Mouse (Mus musculus) hindbrain, postnatal 0 days (tissue): Measurements from ENCODE around the gene Nt5dc1. TPM values are rescaled to one million over a fixed set of nuclear protein-coding genes. Genes with fewer than 3 reads are reported as not detected.
"Not testable (repeated sequence)": the region's sequence is repeated elsewhere in the genome, so short reads cannot be mapped to it uniquely, and the experiment has no call there.

ENCODE experiments used
- ATAC-seq: fragments of 200-750 bp; cut with Nextera tagmentation; 2 replicates; pipeline ENCODE4 v1.8.0; 2017; ENCODE audit warnings: mild to moderate bottlenecking, moderate TSS enrichment, moderate library complexity
- DNase-seq: peaks from one replicate; pipeline ENCODE4 v3.0.0-alpha.2; 2015; ENCODE audit warnings: low spot score
- H3K27ac ChIP-seq: fragments of 300-500 bp; sonication (generic); 2 replicates; pipeline ENCODE4 v1.5.1; 2014; ENCODE audit warnings: mild to moderate bottlenecking
- H3K27me3 ChIP-seq: fragments of 300-500 bp; sonication (generic); 2 replicates; pipeline ENCODE4 v1.6.1; 2014; ENCODE audit warnings: low read length, mixed read lengths; ENCODE audit not compliant: insufficient read depth
- H3K36me3 ChIP-seq: fragments of 300-500 bp; sonication (generic); 2 replicates; pipeline ENCODE4 v1.6.1; 2014; ENCODE audit warnings: low read length, mixed read lengths; ENCODE audit not compliant: insufficient read depth
- H3K4me1 ChIP-seq: fragments of 300-500 bp; sonication (generic); 2 replicates; pipeline ENCODE4 v1.6.1; 2014; ENCODE audit warnings: antibody characterized with exemption, low read length, mixed read lengths; ENCODE audit not compliant: insufficient read depth
- H3K4me2 ChIP-seq: fragments of 300-500 bp; sonication (generic); 2 replicates; pipeline ENCODE4 v1.6.1; 2014; ENCODE audit warnings: low read depth, mild to moderate bottlenecking, low read length, moderate library complexity, mixed read lengths
- H3K4me3 ChIP-seq: fragments of 300-500 bp; sonication (generic); 2 replicates; pipeline ENCODE4 v1.5.1; 2014; ENCODE audit warnings: low read length
- H3K9ac ChIP-seq: fragments of 300-500 bp; sonication (generic); replicated peaks from 2 replicates; pipeline ENCODE4 v1.6.1; 2014; ENCODE audit warnings: mild to moderate bottlenecking, low read length, moderate library complexity, mixed read lengths
- H3K9me3 ChIP-seq: fragments of 300-500 bp; sonication (generic); 2 replicates; pipeline ENCODE4 v1.6.1; 2016; ENCODE audit warnings: low read length, mixed read lengths
- CTCF ChIP-seq: IDR thresholded peaks from 2 replicates; pipeline ENCODE4 v1.5.1; 2016; ENCODE audit warnings: antibody characterized with exemption, control low read depth, low read depth
- WGBS: fragments of 180-500 bp; shearing (Covaris S2); extraction: QIAGEN DNeasy Blood & Tissue Kit; methylation state at CpG from one replicate; pipeline ENCODE4 v1.1.7; 2014; 5-methylcytosine and 5-hydroxymethylcytosine counted together
- polyA plus RNA-seq: library from polyadenylated mRNA; unstranded; fragments of >200 nt; fragmentation: Nextera tagmentation; extraction: Ambion mirVana; gene quantifications from 2 replicates; pipeline ENCODE4 v1.2.1, GENCODE M21; 2015
- total RNA-seq: library from RNA; depleted of rRNA; stranded (reverse); fragments of >200 nt; gene quantifications from 2 replicates; pipeline ENCODE4 v1.2.3, GENCODE M21; 2014

Nt5dc1 gene
- total and polyA plus RNA-seq, 2 experiments from 2014 or later, result 2.0 to 3.9 TPM

- WGBS, result 16% methylated on average over 14 of the region's 14 CpGs
- H3K9me3 ChIP-seq, result no peaks in the 10 kb centered on the region
- DNase-seq, result peak; percentile 51
Observed at GRCm38 (mm10) chr10:34281211-34281961, 137.0 kb downstream of the Nt5dc1 start.

DNA sequence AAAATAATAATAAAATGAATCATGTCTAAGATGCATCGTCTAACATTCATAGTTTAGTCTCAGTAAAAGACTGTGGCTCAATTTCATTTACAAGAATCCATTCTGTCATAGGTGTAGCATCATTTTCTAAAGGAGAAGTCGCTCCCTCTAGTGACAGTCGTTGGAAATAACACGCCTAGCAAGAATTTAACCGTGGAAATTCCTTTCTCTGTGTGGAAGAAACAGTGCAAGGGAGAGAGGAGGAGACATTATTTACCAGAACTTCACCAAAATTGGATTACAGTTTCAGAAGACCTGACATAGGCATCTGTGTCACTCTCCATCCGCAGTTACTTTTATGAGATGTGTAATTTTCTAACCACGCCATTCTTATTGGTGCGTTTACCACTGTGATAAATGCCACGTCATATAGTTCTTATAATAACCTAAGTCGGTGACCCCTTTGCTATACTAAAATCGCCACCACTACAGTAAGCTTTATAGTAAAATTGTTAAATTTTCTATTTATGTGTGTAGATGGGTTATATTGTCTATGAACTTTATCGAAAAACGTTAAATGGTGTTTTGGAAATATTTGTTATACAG, 137.7 kb downstream of the Nt5dc1 start:
- Histone ChIP-seq H3K4me1 (0 out of 2 replicates have a peak, but pooled peaks cover 6% of the 10 kb centered on the region), H3K27ac (no peak overlapping the region), H3K36me3 (no peaks in the 10 kb centered on the region), H3K9me3 (no peaks in the 10 kb centered on the region), H3K27me3 (no peaks in the 10 kb centered on the region), H3K4me3 (peak overlapping the region; percentile 23), H3K4me2 (peak overlapping the region; percentile 87), H3K9ac (no peak overlapping the region)
- peak; percentile 91 for DNase-seq
- 22% methylated on average over 13 of the region's 13 CpGs for WGBS
- 0 out of 2 replicates have a peak, but pooled peaks have one; percentile 8 for ATAC-seq
- TF ChIP-seq CTCF, result peak; percentile 83

More at GRCm38 (mm10) chr10:34281211-34281961, 137.0 kb downstream of the Nt5dc1 start:
- no peaks in the 10 kb centered on the region for H3K27me3 ChIP-seq
- 0 out of 2 replicates have a peak, but pooled peaks cover 6% of the 10 kb centered on the region for H3K4me1 ChIP-seq
- no peak for ATAC-seq
- no peaks in the 10 kb centered on the region for H3K36me3 ChIP-seq
- H3K4me3 ChIP-seq, result peak overlapping the region; percentile 79
- no peak for TF ChIP-seq CTCF
- H3K4me2 ChIP-seq, result peak overlapping the region; percentile 87
- peak overlapping the region; percentile 80 for H3K27ac ChIP-seq
- peak overlapping the region; percentile 95 for H3K9ac ChIP-seq

DNA sequence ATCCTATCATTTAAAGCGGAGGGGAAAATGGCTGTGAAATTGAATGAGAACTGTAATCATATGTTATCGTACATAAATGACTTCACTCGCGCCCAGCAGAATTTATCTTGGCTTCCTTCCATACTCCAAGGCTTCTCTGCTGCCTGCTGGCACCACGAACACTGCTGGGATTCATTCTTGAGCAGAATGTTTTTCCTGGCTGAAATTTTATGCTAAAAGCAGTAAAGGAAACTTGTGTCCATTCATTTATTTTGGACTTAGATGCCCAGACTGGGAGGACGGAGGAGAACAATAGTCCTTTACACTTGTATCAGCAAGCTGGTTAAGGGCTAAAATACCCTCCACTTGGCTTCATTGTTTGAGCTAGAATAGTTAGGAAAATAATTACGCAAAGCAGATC, 146.7 kb downstream of the Nt5dc1 start:
- Histone ChIP-seq H3K9ac (no peak overlapping the region), H3K36me3 (no peaks in the 10 kb centered on the region), H3K4me1 (no peaks in the 10 kb centered on the region), H3K27ac (no peak overlapping the region), H3K4me3 (no peak overlapping the region), H3K27me3 (no peaks in the 10 kb centered on the region), H3K9me3 (no peaks in the 10 kb centered on the region), H3K4me2 (0 out of 2 replicates have a peak overlapping the region, but pooled peaks have one; percentile 28)
- TF ChIP-seq CTCF, result no peak
- ATAC-seq, result peak; percentile 47; the same call in 1 of the 2 replicates
- DNase-seq, result peak; percentile 65
- 29% methylated on average over 7 of the region's 7 CpGs for WGBS

GRCm38 (mm10) chr10:34267312-34268070, 150.9 kb downstream of the Nt5dc1 start:
- DNase-seq, result no peak
- no peaks in the 10 kb centered on the region for H3K4me1 ChIP-seq
- H3K27me3 ChIP-seq, result no peaks in the 10 kb centered on the region
- TF ChIP-seq CTCF, result no peak
- H3K9ac ChIP-seq, result no peak overlapping the region
- WGBS, result 71% methylated on average over 5 of the region's 5 CpGs
- ATAC-seq, result no peak
- no peaks in the 10 kb centered on the region for H3K9me3 ChIP-seq
- H3K27ac ChIP-seq, result no peak overlapping the region
- H3K4me2 ChIP-seq, result no peak overlapping the region
- H3K4me3 ChIP-seq, result no peak overlapping the region
- H3K36me3 ChIP-seq, result no peaks in the 10 kb centered on the region

DNA sequence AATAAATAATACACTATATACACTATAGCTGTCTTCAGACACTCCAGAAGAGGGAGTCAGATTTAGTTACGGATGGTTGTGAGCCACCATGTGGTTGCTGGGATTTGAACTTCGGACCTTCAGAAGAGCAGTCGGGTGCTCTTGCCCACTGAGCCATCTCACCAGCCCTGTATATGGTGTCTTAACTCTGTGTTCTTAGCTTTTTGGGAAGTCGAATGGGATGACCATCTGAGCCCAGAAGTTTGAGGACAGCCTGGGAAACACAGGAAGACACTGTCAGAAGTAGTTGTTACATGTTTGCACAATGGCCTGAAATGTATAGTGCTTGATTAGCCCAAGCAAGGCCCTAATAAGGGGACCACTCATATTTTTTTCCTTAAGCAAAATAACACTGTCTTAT, 153.2 kb downstream of the Nt5dc1 start:
- WGBS, result 86% methylated on average over 4 of the region's 4 CpGs
- no peak for TF ChIP-seq CTCF

GRCm38 (mm10) chr10:34252833-34253232, 165.5 kb downstream of the Nt5dc1 start:
- DNase-seq, H3K4me1 ChIP-seq, H3K9me3 ChIP-seq, H3K27me3 ChIP-seq, ATAC-seq, H3K9ac ChIP-seq, H3K36me3 ChIP-seq, H3K4me2 ChIP-seq, H3K27ac ChIP-seq, H3K4me3 ChIP-seq: not testable (repeated sequence)
- WGBS, result 88% methylated on average over 9 of the region's 9 CpGs

More for the DNA sequence above, 153.2 kb downstream of the Nt5dc1 start:
- DNase-seq (no peak), ATAC-seq (no peak)
- Histone ChIP-seq H3K9ac (no peak overlapping the region), H3K9me3 (no peaks in the 10 kb centered on the region), H3K4me1 (no peaks in the 10 kb centered on the region), H3K4me2 (no peak overlapping the region), H3K4me3 (no peak overlapping the region), H3K36me3 (no peaks in the 10 kb centered on the region), H3K27me3 (no peaks in the 10 kb centered on the region), H3K27ac (no peak overlapping the region)
